Mouse (Mus musculus) embryo, embryonic 11.5 days (tissue): ENCODE data around the gene Tgfa.

ENCODE experiments used
- DNase-seq: peaks from one replicate; pipeline ENCODE4 v3.0.0-alpha.2; 2012; ENCODE audit warnings: low read depth, low spot score

Tgfa gene

GRCm38 (mm10) chr6:86188741-86189480 is 6.1 kb upstream of the Tgfa start:
- no peak for DNase-seq

DNA sequence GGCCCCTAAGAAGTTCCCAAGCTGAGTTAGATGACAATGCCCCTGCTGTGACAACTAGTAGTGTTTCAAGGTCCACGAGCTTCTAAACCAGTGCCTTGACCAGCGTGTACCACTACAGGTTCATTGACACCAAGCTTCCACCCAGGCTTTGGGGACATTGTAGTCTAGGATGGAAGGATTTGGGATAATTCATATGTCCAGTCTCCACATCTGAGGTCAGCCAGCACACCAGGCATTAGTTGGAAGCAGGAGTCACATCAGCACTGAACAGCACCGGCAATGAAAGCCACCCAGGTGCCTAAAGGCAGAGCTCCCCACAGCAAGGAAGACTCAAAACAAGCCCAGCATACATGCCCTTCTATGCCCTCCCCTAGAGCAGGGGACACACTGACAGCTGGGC is 4.4 kb upstream of the Tgfa start:
- no peak for DNase-seq

DNA sequence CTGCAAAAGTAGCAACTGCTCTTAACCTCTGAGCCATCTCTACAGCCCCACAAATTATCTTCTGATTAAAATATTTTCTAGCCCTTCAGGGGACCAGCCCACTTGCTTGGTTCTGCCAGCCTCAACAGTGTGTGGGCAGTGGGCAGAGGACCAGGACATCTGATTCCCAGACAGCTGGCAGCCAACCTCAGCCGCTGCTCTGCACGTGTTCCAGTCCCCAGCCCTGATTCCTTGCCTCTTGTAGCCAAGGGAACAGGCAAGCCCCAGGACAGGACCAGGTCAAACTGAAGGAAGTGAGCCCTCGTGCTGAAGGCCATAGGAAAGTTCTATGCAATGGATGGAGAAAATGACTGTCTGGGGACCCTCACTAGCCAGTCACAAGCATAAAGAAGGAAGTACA is 2.0 kb upstream of the Tgfa start:
- no peak for DNase-seq

- DNase-seq = no peak
These were observed 1.1 kb upstream of the Tgfa start for GRCm38 (mm10) chr6:86193879-86194278.

- DNase-seq = no peak
These were observed 1.0 kb downstream of the Tgfa start for GRCm38 (mm10) chr6:86196034-86196433.

- no peak for DNase-seq
These were observed 2.3 kb downstream of the Tgfa start for GRCm38 (mm10) chr6:86197150-86197862.

- DNase-seq = no peak
These were observed 5.9 kb downstream of the Tgfa start for GRCm38 (mm10) chr6:86200934-86201333.

DNA sequence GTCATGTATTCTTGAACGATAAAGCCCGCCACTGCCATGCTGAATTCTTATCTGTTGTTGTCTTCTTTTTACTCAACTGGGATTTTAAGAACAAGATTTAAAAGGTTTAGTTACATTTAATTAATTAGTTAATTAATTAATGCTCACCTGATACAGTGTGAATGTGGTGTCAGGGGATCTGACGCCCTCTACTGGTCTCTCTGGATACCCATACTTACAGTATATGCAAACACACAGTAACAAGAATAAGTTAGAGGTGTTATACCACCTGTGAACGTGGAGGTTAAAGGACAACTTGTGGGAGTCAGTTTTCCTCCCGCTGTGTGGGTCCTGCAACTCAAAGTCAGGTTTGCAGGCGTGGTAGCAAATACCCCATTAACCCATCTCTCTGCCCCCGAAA is 8.1 kb downstream of the Tgfa start:
- DNase-seq = no peak

DNA sequence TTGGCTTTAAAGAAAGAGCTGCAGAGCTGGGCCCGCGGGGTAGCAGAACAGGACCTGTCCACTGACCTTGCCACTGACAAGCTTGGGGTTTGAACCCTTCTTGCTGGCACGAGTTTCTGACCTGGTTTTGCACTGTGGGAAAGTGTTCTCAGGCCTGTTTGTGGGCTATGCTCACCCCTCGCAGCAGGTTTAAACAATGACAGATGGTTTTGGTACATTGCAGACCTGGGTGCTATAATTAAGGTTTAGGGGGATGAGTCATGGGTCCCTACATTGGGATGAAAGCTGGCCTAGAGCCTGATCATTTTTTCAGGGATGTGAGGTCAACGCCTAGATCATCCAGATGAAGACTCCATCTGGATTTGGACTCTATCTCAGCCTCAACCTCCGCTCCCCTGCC is 11.0 kb downstream of the Tgfa start:
- DNase-seq = no peak

DNA sequence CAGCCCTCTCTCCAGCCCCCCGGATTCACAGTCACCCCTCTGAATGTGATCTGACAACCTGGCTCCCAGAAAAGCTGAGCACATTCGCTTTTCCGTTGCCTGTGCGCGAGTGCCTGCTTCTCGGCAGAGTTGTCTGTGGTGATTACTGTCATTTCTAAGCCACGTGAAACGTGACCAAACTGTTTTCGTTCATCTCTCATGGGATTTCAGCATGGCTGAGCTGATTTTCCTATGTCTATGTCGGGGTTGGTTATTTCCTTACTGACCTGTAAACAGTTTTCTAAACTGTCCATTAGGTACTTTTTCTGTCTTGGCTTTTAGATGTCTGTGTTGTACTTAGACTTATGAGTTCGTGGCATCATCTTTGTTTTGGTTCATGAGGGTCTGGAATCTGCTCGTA is 12.0 kb downstream of the Tgfa start:
- DNase-seq = no peak

DNA sequence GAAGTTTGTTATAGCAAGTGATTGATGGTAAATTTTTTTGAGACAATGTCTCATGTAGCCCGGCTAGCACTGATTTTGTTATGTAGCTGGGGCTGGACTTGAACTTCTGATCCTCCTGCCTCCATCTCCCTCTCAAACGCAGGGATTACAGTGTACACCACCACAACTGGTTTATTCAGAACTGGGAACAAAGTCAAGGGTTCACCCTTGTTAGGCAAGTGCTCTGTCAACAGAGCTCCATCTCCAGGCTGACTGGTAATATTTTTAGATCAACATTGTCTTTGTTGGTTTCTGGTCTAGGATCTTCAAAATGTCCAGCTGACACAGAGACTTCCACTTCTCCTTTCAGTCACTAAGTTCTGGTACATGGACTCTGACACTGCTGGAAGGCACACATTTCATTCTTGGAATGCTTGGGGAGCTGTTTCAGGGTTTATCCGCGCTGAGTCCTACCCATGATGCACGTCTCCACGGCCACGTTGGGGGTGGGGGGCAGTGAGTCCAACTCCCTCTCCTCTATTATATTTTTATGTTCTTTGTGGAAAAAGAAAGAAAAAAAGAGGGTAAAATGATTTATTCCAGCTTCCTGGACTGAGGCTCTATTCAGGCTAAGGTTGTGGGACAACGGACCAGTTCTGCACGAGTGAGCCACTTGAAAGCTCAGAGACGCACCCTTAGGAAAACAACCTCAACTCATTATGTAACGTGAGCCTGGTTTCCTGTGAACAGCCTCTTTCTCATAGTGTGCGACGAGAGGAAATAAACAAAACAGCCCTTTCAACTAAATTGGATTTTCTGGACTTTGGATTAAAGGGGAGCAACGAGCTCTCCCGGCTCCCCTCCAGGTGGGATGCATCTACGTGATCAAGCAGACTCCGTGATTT is 14.4 kb downstream of the Tgfa start:
- DNase-seq = no peak

GRCm38 (mm10) chr6:86210017-86210408 is 15.0 kb downstream of the Tgfa start:
- no peak for DNase-seq

GRCm38 (mm10) chr6:86210619-86211018 is 15.6 kb downstream of the Tgfa start:
- DNase-seq = no peak

GRCm38 (mm10) chr6:86211081-86211763 is 16.2 kb downstream of the Tgfa start:
- DNase-seq = no peak

- no peak for DNase-seq
These were observed 18.0 kb downstream of the Tgfa start for GRCm38 (mm10) chr6:86212871-86213640.

- DNase-seq = no peak
These were observed 23.0 kb downstream of the Tgfa start for GRCm38 (mm10) chr6:86218066-86218465.

DNA sequence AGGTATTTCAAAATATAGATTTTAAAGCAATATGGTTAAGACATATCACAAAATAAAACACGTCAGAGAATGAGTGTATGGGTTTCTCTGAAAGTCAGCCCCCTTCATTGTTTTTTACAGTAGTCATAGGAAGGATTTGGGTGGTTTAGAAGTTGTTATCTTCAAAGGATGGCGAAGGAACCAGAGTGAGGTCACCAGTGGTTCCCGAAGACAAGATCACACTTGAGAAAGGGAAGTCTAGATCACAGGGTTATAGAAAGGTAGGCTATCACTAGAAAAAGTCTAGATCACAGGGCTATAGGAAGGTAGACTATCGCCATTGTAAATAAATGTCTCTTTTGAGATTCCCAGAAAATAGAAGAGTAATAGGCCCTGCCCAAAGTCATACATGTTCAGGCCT is 23.7 kb downstream of the Tgfa start:
- DNase-seq = no peak

- no peak for DNase-seq
These were observed 24.5 kb downstream of the Tgfa start for GRCm38 (mm10) chr6:86219494-86219893.

DNA sequence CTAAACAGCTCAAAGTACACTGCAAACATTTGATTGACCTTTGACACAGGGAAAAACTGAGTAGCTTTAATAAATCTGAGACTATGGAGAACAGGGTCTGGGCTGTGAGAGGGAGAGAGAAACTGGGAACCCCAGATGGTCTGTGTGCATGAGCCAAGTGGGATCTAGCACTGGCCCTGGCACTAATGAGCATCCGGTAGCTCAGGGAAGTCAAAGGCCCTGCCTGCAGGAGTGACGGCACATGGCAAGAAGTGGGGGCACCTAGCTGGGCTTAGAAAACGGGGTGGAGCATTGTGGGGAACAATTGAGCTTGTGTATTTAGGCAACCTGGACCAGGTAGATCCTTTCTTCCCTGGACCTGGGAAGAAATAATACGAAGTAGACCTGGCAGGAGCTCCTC is 25.1 kb downstream of the Tgfa start:
- no peak for DNase-seq

DNA sequence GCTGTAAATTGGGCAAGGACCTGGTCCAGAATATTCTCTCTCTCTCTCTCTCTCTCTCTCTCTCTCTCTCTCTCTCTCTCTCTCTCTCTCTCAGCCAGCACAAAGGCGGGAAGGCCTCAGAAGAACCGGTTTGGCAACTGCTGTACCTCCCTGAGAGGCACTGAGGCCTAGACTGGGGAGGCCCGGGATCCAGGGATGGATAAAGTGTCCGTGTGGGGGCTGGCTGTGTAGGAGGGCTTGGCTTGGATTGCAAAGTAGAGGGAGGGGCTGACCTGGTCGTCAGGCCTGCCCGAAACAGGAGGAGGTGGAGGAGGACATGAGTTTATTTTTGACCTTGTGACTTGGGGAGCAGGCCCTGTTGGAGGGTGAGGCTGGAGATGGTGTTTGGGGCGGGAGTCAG is 27.4 kb downstream of the Tgfa start:
- DNase-seq = no peak

DNA sequence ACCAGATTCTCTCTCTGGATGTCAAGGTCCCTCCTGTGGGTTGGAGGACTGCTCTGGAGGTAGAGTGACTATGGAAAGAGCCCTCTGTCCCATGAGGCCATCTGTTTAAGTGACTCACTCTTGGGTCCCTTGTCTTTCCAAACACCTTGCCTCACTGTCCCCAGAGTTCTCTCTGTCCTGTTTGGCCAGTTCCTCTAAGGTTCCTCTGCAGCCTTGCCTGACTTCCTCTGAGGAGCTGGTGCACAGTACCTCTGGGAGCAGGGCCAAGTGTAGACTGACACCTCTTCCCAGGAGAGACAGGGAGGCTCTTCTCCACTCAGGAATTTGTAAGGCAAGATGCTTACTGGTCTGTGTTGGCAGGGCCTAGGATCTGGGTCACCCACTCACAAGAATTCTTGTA is 30.6 kb downstream of the Tgfa start:
- no peak for DNase-seq
